Mouse (Mus musculus) lung, adult 2 months (tissue): ENCODE data around the gene Xrcc5. TPM values are rescaled to one million over a fixed set of nuclear protein-coding genes. Genes with fewer than 3 reads are reported as not detected.

Experiments used
- DNase-seq: peaks from one replicate; pipeline ENCODE4 v3.0.0; 2022
- H3K4me1 ChIP-seq: fragments of 200-500 bp; 2 replicates; pipeline ENCODE4 v1.6.1; 2011; ENCODE audit warnings: low read length; ENCODE audit not compliant: control insufficient read depth, insufficient read depth
- H3K4me3 ChIP-seq: fragments of 200-500 bp; replicated peaks from 2 replicates; pipeline ENCODE3; 2011; ENCODE audit warnings: low read depth, mild to moderate bottlenecking, control low read depth, low read length; ENCODE audit errors: extremely low read depth
- CTCF ChIP-seq: fragments of 200-500 bp; IDR thresholded peaks from 2 replicates; pipeline ENCODE4 v1.5.1; 2011; ENCODE audit warnings: mild to moderate bottlenecking, low read length, control low read depth; ENCODE audit not compliant: insufficient read depth
- POLR2A ChIP-seq: fragments of 200-500 bp; IDR thresholded peaks from 2 replicates; pipeline ENCODE4 v1.6.1; 2011; ENCODE audit warnings: low read depth, mild to moderate bottlenecking, control low read depth, low read length, borderline replicate concordance; ENCODE audit errors: extremely low read depth
- WGBS: fragments of 180-500 bp; shearing (Covaris S2); methylation state at CpG from one replicate; pipeline ENCODE4 v1.1.7; 2018; 5-methylcytosine and 5-hydroxymethylcytosine counted together
- polyA plus RNA-seq: library from polyadenylated mRNA; depleted of rRNA; stranded (reverse); fragments of >200 nt; gene quantifications from 2 replicates; pipeline ENCODE4 v1.2.3, GENCODE M21; 2012

Gene Xrcc5
- polyA plus RNA-seq, 1 experiment = 3.6 TPM

- no peak for TF ChIP-seq POLR2A
- no peak for TF ChIP-seq CTCF
- 67% methylated on average over 5 of the region's 5 CpGs for WGBS
- Histone ChIP-seq H3K4me3 (no peak overlapping the region), H3K4me1 (no peaks in the 10 kb centered on the region)
- no peak for DNase-seq
Observed at GRCm38 (mm10) chr1:72409936-72410335, 102.7 kb downstream of the Xrcc5 start.

- no peak for TF ChIP-seq CTCF
- TF ChIP-seq POLR2A = no peak
- DNase-seq = no peak
- no peak overlapping the region for H3K4me3 ChIP-seq
- 91% methylated on average over 8 of the region's 8 CpGs for WGBS
- H3K4me1 ChIP-seq = no peaks in the 10 kb centered on the region
Observed at GRCm38 (mm10) chr1:72411108-72411507, 103.9 kb downstream of the Xrcc5 start.

- TF ChIP-seq POLR2A (no peak), CTCF (no peak)
- WGBS = 79% methylated on average over 8 of the region's 8 CpGs
- DNase-seq = no peak
- no peaks in the 10 kb centered on the region for H3K4me1 ChIP-seq
- no peak overlapping the region for H3K4me3 ChIP-seq
Observed at GRCm38 (mm10) chr1:72413205-72413604, 106.0 kb downstream of the Xrcc5 start.

GRCm38 (mm10) chr1:72414133-72414532, 106.9 kb downstream of the Xrcc5 start:
- Histone ChIP-seq H3K4me3 (no peak overlapping the region), H3K4me1 (no peaks in the 10 kb centered on the region)
- WGBS = 85% methylated on average over 8 of the region's 8 CpGs
- DNase-seq = no peak
- TF ChIP-seq CTCF = no peak
- TF ChIP-seq POLR2A = no peak

- no peaks in the 10 kb centered on the region for H3K4me1 ChIP-seq
- TF ChIP-seq POLR2A (no peak), CTCF (no peak)
- 58% methylated on average over 8 of the region's 8 CpGs for WGBS
- no peak overlapping the region for H3K4me3 ChIP-seq
- DNase-seq = no peak
Observed at GRCm38 (mm10) chr1:72414561-72415253, 107.5 kb downstream of the Xrcc5 start.

- WGBS = 75% methylated on average over 8 of the region's 8 CpGs
- no peak for DNase-seq
- no peak for TF ChIP-seq CTCF
- TF ChIP-seq POLR2A = no peak
- Histone ChIP-seq H3K4me3 (no peak overlapping the region), H3K4me1 (no peaks in the 10 kb centered on the region)
Observed at GRCm38 (mm10) chr1:72418744-72419655, 111.8 kb downstream of the Xrcc5 start.

GRCm38 (mm10) chr1:72420220-72420619, 113.0 kb downstream of the Xrcc5 start:
- Histone ChIP-seq H3K4me3 (no peak overlapping the region), H3K4me1 (no peaks in the 10 kb centered on the region)
- DNase-seq = no peak
- 58% methylated on average over 2 of the region's 2 CpGs for WGBS
- TF ChIP-seq CTCF = no peak
- TF ChIP-seq POLR2A = no peak

GRCm38 (mm10) chr1:72422121-72422520, 114.9 kb downstream of the Xrcc5 start:
- H3K4me1 ChIP-seq = no peaks in the 10 kb centered on the region
- H3K4me3 ChIP-seq = no peak overlapping the region
- DNase-seq = no peak
- 92% methylated on average over 4 of the region's 4 CpGs for WGBS
- TF ChIP-seq CTCF = no peak
- no peak for TF ChIP-seq POLR2A

GRCm38 (mm10) chr1:72426456-72426855, 119.2 kb downstream of the Xrcc5 start:
- Histone ChIP-seq H3K4me1 (no peaks in the 10 kb centered on the region), H3K4me3 (no peak overlapping the region)
- TF ChIP-seq POLR2A (no peak), CTCF (no peak)
- no peak for DNase-seq
- WGBS = 74% methylated on average over 4 of the region's 4 CpGs
